Mouse (Mus musculus) urinary bladder, postnatal 4 days (tissue): ENCODE data around the gene Ptges.

Experiments
- DNase-seq, 2 experiments: peaks; one replicate each; pipeline ENCODE4 v3.0.0; 2021 to 2022; ENCODE audit warnings: low spot score in 2 of 2

Ptges gene

DNA sequence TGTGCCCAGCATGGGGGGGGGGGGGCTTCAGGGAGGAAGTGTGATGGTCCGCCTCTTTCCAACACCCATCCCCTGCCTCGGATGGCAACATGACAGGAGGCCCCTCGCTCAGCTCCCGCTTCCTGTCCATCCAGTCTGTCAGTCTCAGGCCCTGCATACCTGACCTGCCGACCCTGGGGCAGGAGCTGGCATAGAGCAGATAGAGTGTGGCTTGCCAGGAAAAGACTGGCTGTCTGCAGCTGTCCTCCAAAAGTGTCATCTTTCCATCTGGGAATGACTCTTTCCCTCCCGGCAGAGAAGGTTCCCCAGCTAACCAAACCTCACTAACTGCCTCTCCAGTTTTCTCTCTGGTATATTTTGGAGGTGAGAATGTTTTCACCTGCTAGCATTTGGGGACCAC lies 79.1 kb downstream of the Ptges start:
- no peak for DNase-seq

DNA sequence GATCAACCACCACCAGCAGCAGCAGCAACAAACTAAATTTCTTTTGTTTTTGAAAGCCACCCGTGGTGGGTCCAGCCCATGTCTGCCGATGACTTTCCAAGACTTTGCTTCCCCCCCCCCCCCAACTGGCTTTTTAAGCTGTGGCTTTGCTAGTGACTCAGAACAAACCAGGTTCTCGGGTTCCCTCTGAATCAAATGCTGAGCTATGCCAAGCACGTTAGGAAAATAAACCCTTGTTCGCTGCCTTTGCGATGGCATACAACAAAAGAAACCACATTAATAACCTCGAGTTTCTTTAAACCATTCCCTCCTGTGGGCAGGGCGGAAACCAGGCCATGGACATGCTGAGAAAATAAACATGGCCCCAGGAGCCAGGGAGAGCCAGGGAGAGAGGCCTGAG lies 81.5 kb downstream of the Ptges start:
- no peak for DNase-seq

DNA sequence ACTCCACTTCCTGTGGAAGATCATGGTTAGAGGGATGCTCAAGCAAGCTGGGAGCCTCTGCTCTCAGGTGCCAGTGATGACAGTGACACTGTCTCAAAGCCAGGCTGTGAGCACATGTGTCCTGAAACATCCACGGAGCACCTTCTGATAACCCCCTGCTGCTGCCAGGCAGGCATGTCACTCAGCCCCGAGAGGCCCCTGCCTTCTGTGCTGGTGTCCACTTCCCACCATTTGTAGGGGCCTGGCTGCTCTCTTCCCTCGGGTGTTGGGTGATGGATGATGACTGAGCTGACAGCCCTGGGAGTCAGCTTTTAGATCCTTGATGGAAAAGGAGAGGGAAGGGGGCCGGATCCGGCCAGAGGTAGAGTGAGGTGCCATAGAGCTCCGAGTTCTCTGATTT lies 82.9 kb downstream of the Ptges start:
- no peak for DNase-seq

DNA sequence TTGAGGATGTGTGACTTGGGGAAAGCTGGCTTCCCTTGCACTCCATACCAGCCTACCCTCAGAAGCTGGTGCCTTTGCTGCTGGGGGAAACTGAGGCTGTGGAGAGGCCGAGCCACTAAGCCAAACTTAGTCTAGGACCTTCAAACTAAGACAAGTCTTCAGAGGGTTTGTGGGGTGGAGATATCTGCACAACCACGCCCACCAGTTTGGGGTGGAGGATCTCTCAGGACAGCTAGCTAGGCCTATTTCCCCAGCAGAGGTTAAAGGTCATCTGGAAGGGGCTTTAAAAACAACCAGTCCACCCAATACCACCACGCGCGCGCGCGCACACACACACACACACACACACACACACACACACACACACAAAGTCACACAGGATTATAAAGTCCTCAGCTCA lies 83.4 kb downstream of the Ptges start:
- DNase-seq: no peak

DNA sequence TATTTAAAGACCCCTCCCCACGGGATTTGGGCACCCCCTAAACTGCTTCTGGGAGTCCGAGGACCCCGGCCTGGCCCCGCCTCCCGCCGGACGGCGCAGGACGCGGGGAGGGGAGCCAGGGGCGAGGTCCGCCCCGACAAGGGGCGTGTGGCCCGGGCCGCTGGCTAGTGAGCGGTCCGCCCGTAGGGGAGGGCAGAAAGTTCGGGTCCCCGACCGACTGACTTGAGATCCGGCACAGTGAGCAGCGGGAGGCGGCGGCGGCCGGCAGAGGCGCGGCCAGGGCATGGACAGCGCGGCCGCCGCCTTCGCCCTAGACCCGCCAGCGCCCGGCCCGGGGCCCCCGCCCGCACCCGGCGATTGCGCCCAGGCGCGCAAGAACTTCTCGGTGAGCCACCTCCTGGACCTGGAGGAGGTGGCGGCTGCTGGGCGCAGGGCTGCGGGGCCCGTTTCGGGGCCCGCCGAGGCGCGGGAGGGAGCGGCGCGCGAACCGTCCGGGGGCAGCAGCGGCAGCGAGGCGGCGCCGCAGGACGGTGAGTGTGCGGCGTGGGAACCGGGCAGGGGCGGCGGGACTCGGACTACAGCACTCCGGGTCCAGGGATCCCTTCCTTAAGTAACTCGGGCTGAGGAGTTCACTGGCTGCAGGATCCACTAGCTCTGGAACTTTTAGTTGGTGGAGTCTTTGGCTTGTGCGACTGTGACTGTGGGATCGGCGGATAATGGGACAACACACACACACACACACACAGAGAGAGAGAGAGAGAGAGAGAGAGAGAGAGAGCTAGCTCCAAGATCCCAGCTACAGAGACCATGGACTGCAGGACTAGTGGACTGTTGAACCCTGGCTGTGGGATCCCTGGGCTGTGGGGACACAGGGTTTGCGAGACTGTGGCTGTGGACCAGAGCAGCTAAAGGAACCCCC lies 84.3 kb downstream of the Ptges start:
- DNase-seq: no peak

DNA sequence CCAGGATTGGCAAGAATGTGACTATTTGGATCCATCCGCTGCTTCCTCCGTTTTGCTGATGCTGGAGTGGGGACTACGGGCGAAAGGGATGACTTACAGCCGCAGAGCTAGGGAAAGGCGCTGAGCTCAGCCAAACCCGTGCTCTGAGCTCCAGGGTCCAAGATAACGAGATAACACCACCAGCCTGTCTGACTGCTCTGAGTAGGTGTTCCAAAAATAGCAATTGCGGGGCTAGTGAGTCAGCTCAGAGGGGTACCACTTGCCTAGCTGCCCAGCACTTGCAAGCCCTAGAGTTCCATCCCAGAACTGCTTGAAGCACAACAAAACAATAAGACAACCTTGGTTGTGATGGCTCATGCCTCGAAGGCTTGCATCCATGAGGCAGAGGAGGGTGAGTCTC lies 87.0 kb downstream of the Ptges start:
- no peak for DNase-seq
